Mouse (Mus musculus) thymus, postnatal 0 days (tissue): Measurements from ENCODE around the gene Shd. TPM values are rescaled to one million over a fixed set of nuclear protein-coding genes. Genes with fewer than 3 reads are reported as not detected.

Experiments
- DNase-seq: peaks from one replicate; pipeline ENCODE4 v3.0.0-alpha.2; 2015; ENCODE audit warnings: low spot score
- polyA plus RNA-seq: library from polyadenylated mRNA; unstranded; fragments of >200 nt; fragmentation: Nextera tagmentation; extraction: Ambion mirVana; gene quantifications from 2 replicates; pipeline ENCODE4 v1.2.1, GENCODE M21; 2015

Gene Shd
- polyA plus RNA-seq = 0.80 and 1.6 TPM in 2 replicates

DNA sequence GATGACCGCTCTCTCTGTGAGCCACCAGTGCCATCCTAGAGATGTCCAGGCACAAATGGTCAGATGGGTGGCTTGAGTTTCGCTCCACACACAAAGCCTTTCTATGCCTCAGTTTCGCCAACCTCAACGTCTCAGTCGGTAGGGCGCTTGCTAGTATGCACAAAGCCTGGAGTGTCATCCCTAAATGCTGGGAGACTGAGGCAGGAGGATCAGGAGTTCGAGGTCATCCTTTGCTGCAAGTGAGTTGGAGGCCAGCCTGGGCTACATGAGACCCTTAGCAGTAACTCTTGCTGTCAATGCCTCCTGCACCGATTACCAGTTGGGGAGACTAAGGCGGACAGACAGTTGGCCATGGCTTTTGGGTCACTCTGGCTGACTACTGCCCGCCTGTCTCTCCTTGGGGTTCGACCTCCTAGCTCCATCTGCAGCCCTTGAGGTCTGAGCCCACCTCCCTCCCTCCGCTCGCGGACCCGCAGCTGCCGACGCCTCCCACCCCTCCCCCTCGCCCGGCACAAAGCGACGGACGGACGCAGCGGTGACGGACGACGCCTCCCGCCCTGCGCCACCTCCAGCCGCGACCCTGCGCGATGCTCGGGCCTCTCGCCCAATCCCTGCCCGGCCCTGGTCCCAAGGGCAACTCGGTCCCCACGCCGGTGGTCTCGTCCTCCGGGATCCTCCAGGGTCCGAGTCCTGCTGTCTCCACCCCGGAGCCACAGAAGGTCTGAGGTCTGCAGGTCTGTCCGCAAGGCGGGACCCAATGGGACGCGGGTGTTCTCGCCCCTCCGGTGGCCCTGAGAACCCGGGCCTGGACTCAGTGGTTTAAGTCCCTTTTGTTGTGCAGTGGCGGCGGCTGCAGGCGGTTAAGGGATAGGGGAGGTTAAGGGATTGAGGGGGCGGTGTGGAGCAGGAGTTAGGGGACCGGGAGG, at the start of gene Shd:
Gene Shd (plus strand): TSS at position 502 of the 926 bp plus-strand sequence.
- DNase-seq = no peak

DNA sequence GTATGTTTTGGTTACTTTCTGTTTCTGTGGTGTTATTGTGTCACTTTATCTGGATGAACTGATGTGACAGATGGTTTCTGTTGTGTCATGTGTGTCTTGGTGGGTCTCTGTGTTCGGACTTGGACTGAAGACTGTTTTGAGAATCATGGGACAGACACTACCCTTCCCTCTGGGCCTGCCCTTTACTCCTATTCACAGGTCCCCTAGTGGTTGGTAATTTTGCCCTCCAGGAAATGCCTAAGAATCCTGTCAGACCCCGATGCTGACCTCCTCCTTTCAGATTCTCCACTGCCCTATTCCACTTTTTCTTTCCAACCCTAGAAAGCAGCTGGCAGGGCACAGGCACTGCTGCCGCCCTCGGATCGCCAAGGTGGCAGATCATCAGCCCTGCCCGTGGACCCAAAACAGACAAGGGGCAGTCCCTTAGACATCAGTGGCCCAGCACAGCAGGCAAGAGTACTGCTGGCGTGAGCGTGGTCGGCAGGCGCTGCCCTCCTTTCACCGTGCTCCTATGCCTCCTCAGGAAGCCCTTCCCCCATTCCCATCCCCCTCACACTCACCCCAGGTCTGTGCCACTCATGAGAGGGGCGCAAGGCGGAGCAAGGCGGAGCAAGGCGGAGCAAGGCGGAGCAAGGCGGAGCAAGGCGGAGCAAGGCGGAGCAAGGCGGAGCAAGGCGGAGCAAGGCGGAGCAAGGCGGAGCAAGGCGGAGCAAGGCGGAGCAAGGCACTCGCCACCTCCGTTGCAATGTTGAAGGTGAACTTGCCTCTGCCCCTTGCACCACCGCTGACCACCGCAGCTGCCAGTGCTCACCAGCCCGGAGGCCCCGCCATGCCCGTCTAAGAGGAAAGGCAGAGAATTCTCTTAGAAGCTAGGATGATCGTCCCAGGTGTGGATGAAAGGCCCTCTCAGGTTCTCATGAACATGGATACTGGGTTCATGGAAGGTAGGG, 38.4 kb upstream of the Shd start:
- DNase-seq = peak; percentile 76

DNA sequence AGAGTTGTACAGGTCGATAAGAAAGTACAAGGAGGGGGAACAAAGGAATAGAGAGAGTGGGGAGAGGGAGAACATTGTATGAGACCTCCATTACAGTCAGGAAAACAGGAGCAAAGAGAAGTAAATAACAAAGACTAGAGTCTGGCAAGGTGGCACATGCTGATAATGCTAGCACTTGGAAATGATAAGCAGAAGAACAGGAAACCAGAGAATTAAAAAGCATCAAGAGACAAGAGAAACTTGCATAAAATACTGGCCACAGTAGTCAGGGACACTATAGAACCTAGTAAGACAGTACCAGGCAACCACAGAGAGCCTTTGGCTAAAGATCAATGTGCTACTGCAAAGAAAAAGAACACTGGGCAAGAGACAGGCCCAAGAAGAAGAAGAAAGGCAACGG, 37.6 kb upstream of the Shd start:
- DNase-seq = no peak

DNA sequence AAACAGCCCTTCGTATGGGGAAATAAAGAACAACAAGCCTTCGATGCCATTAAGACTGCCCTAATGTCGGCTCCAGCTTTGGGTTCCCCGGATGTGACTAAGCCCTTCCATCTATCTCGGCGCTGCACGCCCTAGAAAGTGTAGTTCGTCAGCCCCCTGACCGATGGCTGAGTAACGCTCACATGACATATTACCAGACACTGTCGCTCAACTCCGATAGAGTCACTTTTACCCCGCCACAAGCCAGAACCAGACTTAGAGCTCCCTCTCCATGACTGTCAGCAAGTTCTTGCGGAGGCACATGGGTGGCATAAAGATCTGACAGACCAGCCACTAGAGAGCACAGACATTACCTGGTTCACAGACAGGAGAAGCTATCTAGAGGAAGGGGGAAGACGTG, 37.1 kb upstream of the Shd start:
- DNase-seq = no peak

DNA sequence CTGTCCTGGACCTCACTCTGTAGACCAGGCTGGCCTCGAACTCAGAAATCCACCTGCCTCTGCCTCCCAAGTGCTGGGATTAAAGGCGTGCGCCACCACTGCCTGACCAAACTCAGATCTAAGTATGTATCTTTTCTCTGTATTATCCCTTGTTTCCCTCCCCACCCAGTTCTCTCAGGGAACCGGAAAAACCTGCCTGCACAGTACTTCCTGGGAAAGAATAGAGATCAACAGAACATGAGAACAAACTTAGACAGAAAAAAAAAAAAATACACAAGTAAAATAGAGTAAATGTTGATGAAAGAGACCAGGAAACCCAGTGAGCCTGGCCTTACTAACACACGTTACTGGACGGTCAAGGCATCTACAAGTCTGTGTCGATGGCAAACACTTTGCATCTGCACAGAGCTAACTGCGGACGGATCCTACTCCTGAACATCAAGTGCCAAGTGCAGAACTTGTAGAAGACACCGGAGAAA, 25.8 kb upstream of the Shd start:
- peak; percentile 31 for DNase-seq

DNA sequence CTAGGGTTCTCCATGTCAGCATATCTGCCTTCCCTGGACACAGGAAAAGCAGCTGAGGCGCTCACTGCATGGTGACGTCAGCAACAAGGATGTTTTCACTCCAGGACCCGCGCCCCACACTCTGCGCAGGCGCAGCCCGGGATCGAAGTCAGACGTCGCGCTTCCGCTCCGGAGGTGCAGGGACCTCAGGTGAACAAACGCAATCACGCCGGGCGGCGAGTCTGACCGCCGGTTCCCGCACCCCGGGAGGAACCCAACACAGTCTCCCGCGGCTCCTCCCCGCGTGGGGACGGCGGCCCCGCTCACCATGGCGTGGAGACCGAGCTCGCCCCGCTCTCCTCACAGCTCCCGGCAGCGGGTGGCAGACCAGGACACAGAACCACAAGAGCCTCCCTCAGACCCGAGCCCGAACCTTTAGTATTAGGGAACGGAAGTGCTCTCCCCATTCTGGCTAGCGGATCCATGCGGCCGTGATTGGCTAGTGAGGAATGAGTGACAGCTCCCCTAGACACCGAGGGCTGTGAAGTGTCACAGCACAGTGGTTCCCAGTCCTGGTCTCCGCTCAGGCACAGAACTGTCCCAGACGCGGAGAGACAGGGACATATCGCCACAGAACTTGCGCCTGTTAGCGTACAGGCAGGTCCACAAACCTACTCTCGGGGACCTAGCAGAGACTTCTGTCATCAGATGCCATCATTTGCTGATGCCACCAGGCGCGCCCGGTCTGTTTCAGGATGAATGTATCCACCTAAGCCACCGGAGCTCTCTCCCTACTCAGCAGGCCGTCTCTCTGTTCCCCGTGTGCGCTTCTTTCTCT, 25.2 kb upstream of the Shd start:
- DNase-seq = peak; percentile 62

DNA sequence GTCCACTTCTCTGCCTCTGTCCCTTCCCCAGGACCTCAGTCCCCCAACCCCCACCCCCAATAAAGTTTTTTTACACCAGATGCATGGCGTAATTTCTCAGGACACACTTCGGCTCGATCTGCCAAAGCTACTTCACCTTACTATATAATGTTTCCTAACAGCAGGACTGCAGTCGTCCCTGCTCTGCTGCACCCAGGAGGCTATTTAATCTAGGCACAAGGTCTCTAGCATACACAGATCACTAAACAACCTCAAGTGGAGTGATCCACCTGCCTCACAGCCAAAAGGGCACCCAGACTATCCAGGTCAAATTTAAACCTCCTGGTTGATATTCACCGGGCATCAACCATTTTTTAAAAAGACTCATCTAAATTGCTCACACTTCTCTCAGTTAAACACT, 24.6 kb upstream of the Shd start:
- no peak for DNase-seq

DNA sequence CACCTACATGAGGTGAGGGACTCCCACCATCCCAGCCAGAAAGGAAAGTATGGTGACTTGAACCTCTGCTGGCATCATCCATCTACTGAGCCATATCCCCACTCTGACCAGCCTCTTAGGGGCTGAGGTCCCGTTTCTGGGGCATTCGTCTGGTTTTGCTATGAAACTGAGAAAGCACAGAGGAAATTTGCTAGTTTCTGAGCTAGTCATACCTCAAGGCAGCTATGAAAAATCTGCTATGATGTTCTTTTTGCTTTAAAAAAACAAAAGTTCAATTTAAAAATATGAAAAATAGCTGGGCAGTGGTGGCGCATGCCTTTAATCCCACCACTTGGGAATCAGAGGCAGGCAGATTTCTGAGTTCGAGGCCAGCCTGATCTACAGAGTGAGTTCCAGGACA, 21.6 kb upstream of the Shd start:
- no peak for DNase-seq

DNA sequence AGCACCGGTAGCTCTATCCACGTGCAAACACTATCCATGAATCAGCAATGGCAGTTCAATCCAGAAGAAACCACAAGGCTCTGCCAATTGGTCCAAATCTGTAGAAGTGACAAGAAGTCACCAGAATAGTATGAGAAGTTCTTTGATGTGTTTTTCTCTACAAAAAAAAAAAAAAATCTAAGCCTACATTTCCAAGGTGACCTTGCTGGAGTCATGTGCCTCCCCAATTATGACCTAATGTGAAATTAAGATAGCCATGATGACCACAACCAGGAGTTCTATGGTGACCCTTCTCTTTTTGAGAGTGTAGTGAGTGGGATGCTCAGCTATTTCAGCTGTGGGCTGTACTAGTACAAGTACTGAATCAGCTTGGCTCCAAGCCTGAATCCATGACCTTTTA, 20.9 kb upstream of the Shd start, which contains the start of gene Zfp119b:
Gene Zfp119b (minus strand): TSS at position 101 of the 400 bp plus-strand sequence.
- DNase-seq = no peak

DNA sequence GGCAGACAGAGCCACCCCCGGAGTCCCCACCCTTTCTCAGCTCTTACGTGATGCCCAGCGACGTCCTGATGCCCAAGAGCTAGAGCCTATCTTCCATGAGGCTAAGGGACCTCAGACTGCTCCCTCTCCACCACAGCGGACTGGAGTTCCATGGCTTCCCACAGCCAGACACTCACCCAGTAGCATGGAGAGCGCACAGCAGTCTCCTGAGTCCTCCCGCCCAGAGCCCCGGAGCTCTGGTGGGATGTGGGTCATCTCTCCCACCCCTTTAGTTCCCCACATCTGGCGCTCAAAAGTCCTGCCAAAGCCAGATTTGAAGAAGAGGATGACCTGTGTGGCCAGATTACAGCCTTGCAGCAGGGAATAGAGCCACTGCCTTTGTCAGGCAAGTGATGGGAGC, 19.7 kb upstream of the Shd start:
- no peak for DNase-seq

DNA sequence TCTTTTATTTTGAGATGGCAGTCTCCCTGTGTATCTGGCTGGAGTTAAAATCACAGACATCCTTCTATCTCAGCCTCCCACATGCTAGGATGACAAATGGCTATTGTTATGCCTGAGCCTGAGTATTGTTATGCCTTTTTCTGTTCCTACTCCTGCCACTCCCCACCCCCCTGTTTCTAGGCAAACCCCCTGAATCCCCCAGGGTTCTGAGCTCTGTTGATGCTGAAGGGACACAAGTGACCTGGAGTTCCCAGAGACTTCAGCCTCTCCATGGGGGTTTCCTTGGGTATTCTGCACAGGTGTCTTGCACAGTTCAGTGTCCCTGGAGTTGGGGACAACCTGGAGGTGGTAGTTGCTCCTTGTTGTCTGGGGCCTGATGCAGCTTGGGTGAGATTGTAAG, 18.2 kb upstream of the Shd start:
- no peak for DNase-seq

DNA sequence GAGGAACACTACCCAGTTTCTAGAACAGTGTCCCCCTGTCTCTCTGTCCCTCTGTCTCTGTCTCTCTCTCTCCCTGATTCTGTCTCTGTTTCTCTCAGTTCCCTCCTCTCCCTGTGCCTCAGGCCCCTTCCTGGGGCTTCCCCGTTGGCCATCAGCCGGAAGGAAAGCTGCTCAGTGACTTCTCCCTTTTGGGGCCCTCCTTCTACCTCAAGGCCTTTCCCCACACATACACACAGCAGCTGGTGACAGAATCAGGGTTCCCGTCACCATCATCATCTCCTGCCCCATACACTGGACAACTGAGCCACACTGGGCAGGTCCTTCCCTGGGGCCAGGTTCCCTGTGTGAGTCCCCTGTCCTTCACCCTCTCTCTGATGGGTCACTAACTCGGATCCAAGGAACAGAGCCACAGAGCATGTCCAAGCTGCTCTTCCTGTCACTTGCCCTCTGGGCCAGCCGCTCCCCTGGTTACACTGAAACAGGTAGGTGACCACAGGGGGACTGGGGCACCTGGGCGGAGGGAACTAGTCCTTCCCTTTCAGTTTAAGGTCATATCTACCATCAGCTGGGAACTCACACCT, 17.7 kb upstream of the Shd start, which contains the start of gene Ebi3:
Gene Ebi3 (plus strand): TSS at position 194 of the 581 bp plus-strand sequence.
- no peak for DNase-seq

DNA sequence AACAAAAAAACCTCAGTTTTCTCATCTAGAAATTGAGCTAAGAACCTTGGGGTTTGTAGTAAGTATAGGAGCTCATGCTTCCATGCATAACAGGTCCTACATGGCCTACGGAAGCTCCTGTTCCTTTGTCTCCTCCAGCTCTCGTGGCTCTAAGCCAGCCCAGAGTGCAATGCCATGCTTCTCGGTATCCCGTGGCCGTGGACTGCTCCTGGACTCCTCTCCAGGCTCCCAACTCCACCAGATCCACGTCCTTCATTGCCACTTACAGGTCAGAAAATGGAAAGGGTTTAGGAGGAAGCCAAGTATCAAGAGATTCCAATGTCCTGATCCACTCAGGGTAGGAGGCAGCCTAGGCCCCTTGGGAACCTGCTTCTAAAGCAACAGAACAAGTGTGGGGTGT, 16.5 kb upstream of the Shd start:
- DNase-seq = no peak

DNA sequence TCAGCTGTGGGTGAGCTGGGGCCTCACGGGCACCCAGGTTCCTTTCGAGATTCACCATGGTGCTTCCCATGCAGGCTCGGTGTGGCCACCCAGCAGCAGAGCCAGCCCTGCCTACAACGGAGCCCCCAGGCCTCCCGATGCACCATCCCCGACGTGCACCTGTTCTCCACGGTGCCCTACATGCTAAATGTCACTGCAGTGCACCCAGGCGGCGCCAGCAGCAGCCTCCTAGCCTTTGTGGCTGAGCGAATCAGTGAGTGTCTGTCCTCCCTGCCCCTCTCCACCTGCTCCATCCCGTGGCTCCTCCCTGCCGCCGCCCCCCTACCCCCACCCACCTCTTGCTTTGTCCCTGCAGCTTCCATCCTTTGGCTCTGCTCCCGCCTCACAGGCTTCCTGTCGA, 16.0 kb upstream of the Shd start:
- peak; percentile 36 for DNase-seq

DNA sequence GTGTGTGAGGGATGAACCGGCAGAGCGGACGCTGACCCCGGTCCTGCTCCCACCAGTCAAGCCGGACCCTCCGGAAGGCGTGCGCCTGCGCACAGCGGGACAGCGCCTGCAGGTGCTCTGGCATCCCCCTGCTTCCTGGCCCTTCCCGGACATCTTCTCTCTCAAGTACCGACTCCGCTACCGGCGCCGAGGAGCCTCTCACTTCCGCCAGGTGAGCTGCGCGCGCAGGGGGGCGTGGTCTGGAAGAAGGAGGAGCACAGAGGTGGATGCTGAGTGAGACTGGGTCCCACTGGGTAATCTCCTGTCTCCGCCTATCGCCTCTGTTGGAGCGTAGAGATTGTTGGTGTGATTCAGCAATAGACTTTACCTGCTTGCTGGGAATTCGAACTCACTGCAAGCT, 14.1 kb upstream of the Shd start:
- DNase-seq = peak; percentile 88

DNA sequence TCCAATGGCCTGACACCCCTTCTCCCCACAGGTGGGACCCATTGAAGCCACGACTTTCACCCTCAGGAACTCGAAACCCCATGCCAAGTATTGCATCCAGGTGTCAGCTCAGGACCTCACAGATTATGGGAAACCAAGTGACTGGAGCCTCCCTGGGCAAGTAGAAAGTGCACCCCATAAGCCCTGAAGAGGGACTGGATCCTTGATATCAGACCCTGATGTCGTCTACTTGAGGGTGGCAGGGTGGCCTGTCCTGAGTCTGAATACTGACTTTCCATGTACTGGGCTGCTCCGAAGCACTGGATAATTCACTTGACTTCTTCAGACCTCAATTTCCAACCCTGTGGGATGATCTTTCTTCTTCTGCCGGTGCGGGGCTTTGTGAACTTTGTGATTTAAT, 13.7 kb upstream of the Shd start:
- no peak for DNase-seq

DNA sequence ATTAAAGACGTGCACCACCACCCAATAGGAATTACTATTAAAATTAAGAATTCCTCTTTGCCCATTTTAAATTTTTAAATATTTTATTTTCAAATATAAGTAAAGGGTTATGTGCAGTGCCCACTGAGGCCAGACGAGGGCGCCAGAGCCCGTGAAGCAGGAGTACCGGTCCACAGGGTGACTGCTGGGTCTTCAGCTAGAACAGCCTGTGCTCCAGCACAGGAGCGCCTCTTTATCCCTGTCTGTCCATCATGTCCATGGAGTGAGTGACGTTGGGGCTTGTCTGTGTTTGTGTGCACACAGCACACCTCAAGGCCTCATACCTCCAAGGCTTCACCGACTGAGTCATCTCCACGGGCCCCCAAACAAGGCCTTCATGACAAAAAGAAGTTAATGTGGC, 13.1 kb upstream of the Shd start:
- DNase-seq = peak; percentile 72

DNA sequence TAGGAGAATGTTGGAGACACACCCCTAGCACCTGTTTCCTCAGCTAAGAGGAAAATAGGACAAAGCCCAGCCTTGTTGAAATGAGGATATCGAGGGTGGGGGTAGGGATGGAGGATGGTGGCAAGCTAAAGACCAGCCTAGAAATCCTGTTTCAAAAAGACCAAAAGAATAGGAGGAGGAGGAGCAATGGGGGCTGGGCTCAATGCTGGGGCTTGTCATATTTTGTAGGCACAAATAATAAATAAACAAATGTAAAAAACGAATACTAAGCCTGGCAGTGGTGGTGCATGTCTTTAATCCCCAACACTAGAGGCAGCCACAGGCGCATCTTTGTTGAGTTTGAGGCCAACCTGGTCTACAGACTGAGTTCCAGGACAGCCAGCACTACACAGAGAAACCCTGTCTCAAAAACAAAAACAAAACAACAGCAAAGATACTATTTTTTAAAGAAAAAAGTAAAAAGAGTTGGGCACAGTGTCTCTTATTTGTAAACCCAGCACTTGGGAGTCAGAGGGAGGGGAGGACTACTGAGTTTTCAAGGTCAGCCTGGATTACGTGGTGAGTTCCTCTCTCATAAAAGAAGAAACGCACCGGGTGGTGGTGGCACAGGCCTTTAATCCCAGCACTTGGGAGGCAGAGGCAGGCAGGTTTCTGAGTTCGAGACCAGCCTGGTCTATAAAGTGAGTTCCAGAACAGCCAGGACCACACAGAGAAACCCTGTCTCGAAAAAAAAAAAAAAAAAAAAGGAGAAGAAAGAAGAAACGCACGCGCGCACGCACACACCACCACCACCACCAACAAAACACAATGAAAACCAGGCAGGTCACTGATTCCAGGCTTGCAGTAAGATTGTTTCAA, 12.3 kb upstream of the Shd start:
- DNase-seq = no peak

DNA sequence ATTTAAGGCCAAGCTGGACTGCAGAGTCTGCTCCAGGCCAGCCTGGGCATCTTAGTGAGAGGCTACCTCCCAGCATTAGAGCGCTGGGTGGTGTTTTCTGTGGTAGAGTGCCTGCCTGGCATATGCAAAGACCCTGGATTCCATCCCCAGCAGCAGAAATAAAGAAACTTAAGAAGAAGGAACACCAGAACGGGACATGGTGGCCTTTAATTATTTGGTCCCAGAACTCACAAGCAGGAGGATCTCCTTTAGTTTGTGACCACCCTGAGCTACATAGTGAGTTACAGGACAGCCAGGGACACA, 11.7 kb upstream of the Shd start:
- DNase-seq = no peak
